Mouse (Mus musculus): ENCODE measurements around the gene Tm4sf19.
A peak's percentile ranks its signal among the peaks of the same experiment; 100 is the strongest.

Gene Tm4sf19

GRCm38 (mm10) chr16:32400267-32400666, at the start of gene Tm4sf19:
Gene Tm4sf19, plus strand, starts transcription at chr16:32400506.
- no peak for DNase-seq (ENCODE audit: low spot score)

- DNase-seq (ENCODE audit: low spot score): no peak
Measured at GRCm38 (mm10) chr16:32350776-32351175, 49.5 kb upstream of the Tm4sf19 start.

- DNase-seq (ENCODE audit: low spot score): no peak
Measured at GRCm38 (mm10) chr16:32363530-32363929, 36.8 kb upstream of the Tm4sf19 start.

GRCm38 (mm10) chr16:32371351-32371750, 29.0 kb upstream of the Tm4sf19 start:
- DNase-seq (ENCODE audit: low spot score): no peak

GRCm38 (mm10) chr16:32379575-32379974, 20.7 kb upstream of the Tm4sf19 start:
- no peak for DNase-seq (ENCODE audit: low spot score)

- DNase-seq (ENCODE audit: low spot score): no peak
Measured at GRCm38 (mm10) chr16:32382901-32383300, 17.4 kb upstream of the Tm4sf19 start.

GRCm38 (mm10) chr16:32384885-32385284, 15.4 kb upstream of the Tm4sf19 start:
- DNase-seq (ENCODE audit: low spot score): no peak

GRCm38 (mm10) chr16:32386826-32387225, 13.5 kb upstream of the Tm4sf19 start:
- no peak for DNase-seq (ENCODE audit: low spot score)

- no peak for DNase-seq (ENCODE audit: low spot score)
Measured at GRCm38 (mm10) chr16:32389049-32389448, 11.3 kb upstream of the Tm4sf19 start.

- DNase-seq (ENCODE audit: low spot score): no peak
Measured at GRCm38 (mm10) chr16:32389841-32390240, 10.5 kb upstream of the Tm4sf19 start.

GRCm38 (mm10) chr16:32390882-32391281, 9.4 kb upstream of the Tm4sf19 start:
- no peak for DNase-seq (ENCODE audit: low spot score)

GRCm38 (mm10) chr16:32395679-32396540, 4.4 kb upstream of the Tm4sf19 start:
- DNase-seq (ENCODE audit: low spot score): no peak

- no peak for DNase-seq (ENCODE audit: low spot score)
Measured at GRCm38 (mm10) chr16:32396541-32396835, 3.8 kb upstream of the Tm4sf19 start.

- DNase-seq (ENCODE audit: low spot score): no peak
Measured at GRCm38 (mm10) chr16:32398206-32398605, 2.1 kb upstream of the Tm4sf19 start.

GRCm38 (mm10) chr16:32401335-32401965, 1.1 kb downstream of the Tm4sf19 start:
- DNase-seq (ENCODE audit: low spot score): no peak

GRCm38 (mm10) chr16:32402818-32403217, 2.5 kb downstream of the Tm4sf19 start:
- DNase-seq (ENCODE audit: low spot score): no peak

GRCm38 (mm10) chr16:32405716-32406115, 5.4 kb downstream of the Tm4sf19 start:
- DNase-seq (ENCODE audit: low spot score): no peak

GRCm38 (mm10) chr16:32406671-32407070, 6.4 kb downstream of the Tm4sf19 start:
- DNase-seq (ENCODE audit: low spot score): no peak

- no peak for DNase-seq (ENCODE audit: low spot score)
Measured at GRCm38 (mm10) chr16:32407730-32408129, 7.4 kb downstream of the Tm4sf19 start.

GRCm38 (mm10) chr16:32417457-32417856, 17.2 kb downstream of the Tm4sf19 start:
- DNase-seq (ENCODE audit: low spot score): no peak

GRCm38 (mm10) chr16:32419517-32420483, 19.5 kb downstream of the Tm4sf19 start, which contains the start of gene Tctex1d2:
Gene Tctex1d2, plus strand, starts transcription at chr16:32419702.
- peak; percentile 89 for DNase-seq (ENCODE audit: low spot score)

GRCm38 (mm10) chr16:32427506-32427905, 27.2 kb downstream of the Tm4sf19 start:
- DNase-seq (ENCODE audit: low spot score): no peak
